Mouse (Mus musculus): ENCODE data around the gene Fbxl19.

GRCm38 (mm10) chr7:127700712-127701331, 43.5 kb upstream of the Fbxl19 start:
- no peak for TF ChIP-seq POLR2A (IDR thresholded peaks at IDR 0.05; ENCODE audit: insufficient read depth, low read depth, low read length)
- no peak for TF ChIP-seq CTCF (IDR thresholded peaks at IDR 0.05; ENCODE audit: insufficient read depth, low read depth, low read length)

Data from olfactory bulb, adult 2 months (tissue).